Mouse (Mus musculus): ENCODE data around the gene Zdhhc22. TPM values are rescaled to one million over a fixed set of nuclear protein-coding genes. Genes with fewer than 3 reads are reported as not detected.

The Zdhhc22 gene
- polyA plus RNA-seq (2014; fragmentation: Illumina TruSeq; extraction: RNeasy Lipid Tissue Mini Kit (QIAGEN cat#74804)): 0.26 TPM

DNA sequence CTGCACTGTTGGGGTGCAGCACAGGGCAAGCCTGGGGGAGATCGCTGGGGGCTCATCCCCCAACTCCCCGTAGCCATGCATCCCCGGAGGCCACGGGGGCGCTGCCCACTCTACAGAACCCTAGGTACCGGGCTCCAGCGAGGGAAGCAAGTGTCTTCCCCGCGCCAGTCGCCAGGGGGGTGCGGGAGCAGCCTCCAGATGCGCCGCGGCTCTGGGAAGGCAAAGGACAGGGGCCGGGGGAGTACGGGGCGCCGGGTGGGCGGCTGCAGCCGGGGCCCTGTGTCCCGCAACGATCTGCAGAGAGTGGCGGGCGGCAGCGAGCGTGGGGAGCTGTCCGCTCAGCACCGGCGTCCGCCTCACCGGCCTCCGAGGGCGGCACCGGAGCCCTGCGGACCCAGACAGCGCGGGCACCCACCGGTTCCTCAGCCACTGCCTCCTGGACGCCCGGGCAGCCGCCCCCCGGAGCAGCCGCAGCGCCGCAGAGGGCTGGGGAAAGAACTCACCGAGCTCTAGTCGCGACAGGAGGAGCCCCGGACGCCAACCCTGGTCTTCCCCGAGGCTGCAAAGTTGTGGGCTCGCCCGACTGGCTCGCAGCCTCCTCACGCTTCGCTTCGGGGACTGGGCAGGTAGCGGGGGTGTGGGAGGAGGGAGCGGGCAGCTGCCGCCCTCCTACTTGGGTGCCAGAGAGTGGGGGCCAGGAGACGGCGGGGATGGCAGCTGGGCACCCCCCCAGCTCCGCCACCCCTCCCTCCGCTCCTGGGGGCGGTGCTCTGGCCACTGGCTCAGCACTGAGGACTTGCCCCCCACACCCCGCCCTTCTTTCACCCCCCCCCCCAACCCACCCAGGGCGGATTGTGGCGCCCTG lies at the start of gene Zdhhc22:
Gene Zdhhc22, minus strand, starts transcription at position 541 of the 865 bp plus-strand sequence.

DNA sequence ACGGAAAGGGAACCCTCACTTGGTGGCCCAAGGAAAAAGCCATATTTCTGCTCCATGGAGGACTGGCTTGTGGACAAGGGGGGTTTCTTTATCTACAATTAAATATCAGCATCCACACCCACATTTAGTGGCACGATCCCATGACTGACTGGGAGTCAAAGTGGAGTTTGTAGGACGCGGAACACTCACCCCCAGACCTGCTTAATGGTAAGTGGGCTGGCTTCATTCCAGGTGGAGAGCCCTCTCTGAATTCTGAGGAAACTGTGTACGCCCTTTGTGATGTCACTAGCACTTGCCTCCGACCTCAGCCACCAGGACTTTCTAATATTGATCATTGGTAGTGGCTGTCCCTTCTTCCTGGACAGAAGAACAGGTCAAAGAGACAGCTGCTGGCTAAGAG lies 30.8 kb upstream of the Zdhhc22 start, which contains the start of gene Tmem63c:
Gene Tmem63c, plus strand, starts transcription at position 301 of the 400 bp plus-strand sequence.

DNA sequence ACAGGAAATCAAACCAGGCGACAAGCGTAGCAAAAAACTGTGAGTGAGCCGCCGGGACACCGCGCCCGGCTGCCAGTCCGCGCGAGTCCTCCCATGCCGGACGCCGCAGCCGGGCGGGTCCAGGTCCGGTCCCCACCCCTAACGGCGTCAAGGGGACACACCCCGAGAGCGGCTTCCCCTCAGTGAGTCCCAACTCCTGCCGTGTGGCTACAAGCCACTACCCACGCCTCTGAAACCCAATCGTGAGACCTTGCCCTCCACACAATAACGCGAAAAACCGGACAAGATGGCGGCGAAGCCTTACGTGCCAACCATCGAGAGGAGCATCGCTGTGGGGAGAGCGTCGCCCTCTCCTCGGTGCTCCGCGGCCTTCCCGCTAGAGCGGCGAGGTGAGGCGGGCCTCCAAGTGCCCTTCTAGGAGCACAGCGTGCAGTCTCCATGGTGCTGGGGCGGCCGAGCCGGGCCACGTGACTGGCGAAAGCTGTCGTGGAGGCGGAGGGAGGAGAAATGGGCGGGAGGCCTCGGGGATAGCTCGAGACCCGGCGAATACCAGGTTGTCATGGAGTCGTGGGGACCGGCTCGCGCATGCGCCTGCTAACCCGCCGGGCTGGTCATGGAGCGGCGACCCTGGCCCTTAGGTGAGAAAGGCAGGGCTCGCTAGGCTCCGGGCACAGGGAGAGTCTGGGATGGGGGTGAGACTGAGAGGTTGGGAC lies 43.2 kb downstream of the Zdhhc22 start, which contains the start of gene Cipc:
Gene Cipc, plus strand, starts transcription at position 182 of the 713 bp plus-strand sequence.

Other genes starting within 250 kb of the Zdhhc22 start
- gene Irf2bpl, start 105.6 kb downstream of the Zdhhc22 start, polyA plus RNA-seq (2014; fragmentation: Illumina TruSeq; extraction: RNeasy Lipid Tissue Mini Kit (QIAGEN cat#74804)): 36.3 TPM
- 22.0 TPM for gene Cipc, start 43.4 kb downstream of the Zdhhc22 start, polyA plus RNA-seq (2014; fragmentation: Illumina TruSeq; extraction: RNeasy Lipid Tissue Mini Kit (QIAGEN cat#74804))
- not detected for gene Tmem63c, start 30.9 kb upstream of the Zdhhc22 start, polyA plus RNA-seq (2014; fragmentation: Illumina TruSeq; extraction: RNeasy Lipid Tissue Mini Kit (QIAGEN cat#74804))
- gene Ngb, start 112.1 kb upstream of the Zdhhc22 start, polyA plus RNA-seq (2014; fragmentation: Illumina TruSeq; extraction: RNeasy Lipid Tissue Mini Kit (QIAGEN cat#74804)): not detected
- 43.6 TPM for gene Gstz1, start 156.7 kb upstream of the Zdhhc22 start, polyA plus RNA-seq (2014; fragmentation: Illumina TruSeq; extraction: RNeasy Lipid Tissue Mini Kit (QIAGEN cat#74804))
- 14.3 TPM for gene Pomt2, start 157.5 kb upstream of the Zdhhc22 start, polyA plus RNA-seq (2014; fragmentation: Illumina TruSeq; extraction: RNeasy Lipid Tissue Mini Kit (QIAGEN cat#74804))
- 1.3 TPM for gene Samd15, start 209.3 kb upstream of the Zdhhc22 start, polyA plus RNA-seq (2014; fragmentation: Illumina TruSeq; extraction: RNeasy Lipid Tissue Mini Kit (QIAGEN cat#74804))
- 27.0 TPM for gene Tmed8, start 210.0 kb upstream of the Zdhhc22 start, polyA plus RNA-seq (2014; fragmentation: Illumina TruSeq; extraction: RNeasy Lipid Tissue Mini Kit (QIAGEN cat#74804))
- 0.57 TPM for gene Noxred1, start 248.3 kb upstream of the Zdhhc22 start, polyA plus RNA-seq (2014; fragmentation: Illumina TruSeq; extraction: RNeasy Lipid Tissue Mini Kit (QIAGEN cat#74804))

Measured in ovary, adult 10 weeks (tissue).